18 mouse cellular contexts compared by ENCODE assay signal in the genomic region with DNA sequence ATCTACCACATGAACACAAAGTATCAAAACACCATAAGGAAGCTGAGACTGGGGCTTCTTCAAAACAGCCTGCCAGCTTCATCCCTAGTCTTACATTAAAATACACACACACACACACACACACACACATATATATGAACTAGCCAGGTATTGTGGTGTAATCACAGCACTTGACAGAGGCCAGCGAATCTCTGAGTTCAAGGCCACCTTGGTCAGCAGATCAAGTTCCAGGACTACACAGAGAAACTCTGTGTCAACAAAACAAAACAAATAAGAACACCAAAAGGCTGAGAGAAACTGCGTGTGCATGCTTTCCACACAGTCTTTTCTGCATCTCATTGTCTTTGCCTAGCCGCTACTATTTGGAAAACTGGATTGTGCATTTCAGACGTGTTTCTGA. TPM values are rescaled to one million over a fixed set of nuclear protein-coding genes. Genes with fewer than 3 reads are reported as not detected.
DNase-seq lines count a peak whose midpoint lies in the region; ATAC-seq and TF ChIP-seq lines count a peak whose summit lies in the region.
"Had no signal": no experiment of that assay in that cellular context is flagged by ENCODE, and none has a peak within 500 bp of the region (broad histone marks: within the 10 kb centered on the region; RNA-seq: fewer than 3 reads in every experiment).

No protein-coding gene starts in this region.

- H3K4me2 ChIP-seq in liver, embryonic 11.5 days = no peak overlapping the region
- no peak overlapping the region for H3K4me2 ChIP-seq in liver, embryonic 16.5 days (ENCODE audit: low read depth, low read length)
- H3K4me2 ChIP-seq: embryonic facial prominence, embryonic 12.5 days; forebrain, embryonic 13.5 days; forebrain, embryonic 15.5 days had no signal

- no peak overlapping the region for H3K27ac ChIP-seq in liver, adult 2 months (replicated peaks; ENCODE audit: insufficient read depth, low read depth, low read length)
- no peak overlapping the region for H3K27ac ChIP-seq in liver, embryonic 11.5 days (ENCODE audit: low read depth, low read length)
- H3K27ac ChIP-seq in liver, embryonic 16.5 days (ENCODE audit: low read length) = no peak overlapping the region
- H3K27ac ChIP-seq: embryonic facial prominence, embryonic 10.5 days; embryonic facial prominence, embryonic 12.5 days; forebrain, embryonic 13.5 days; forebrain, embryonic 15.5 days had no signal

- H3K79me2 ChIP-seq in liver, adult 2 months (ENCODE audit: control insufficient read depth, insufficient read depth, low read length) = no peaks in the 10 kb centered on the region

- TF ChIP-seq CTCF in liver, adult 2 months (IDR thresholded peaks at IDR 0.05; ENCODE audit: low read depth, low read length) = no peak

- ATAC-seq in liver, embryonic 11.5 days (replicated peaks; ENCODE audit: low FRiP score) = no peak
- peak; percentile 68 for ATAC-seq in liver, embryonic 16.5 days (ENCODE audit: low read depth)
- no peak for ATAC-seq in frontal cortex, adult (ENCODE audit: low TSS enrichment)
- ATAC-seq: forebrain, embryonic 13.5 days; forebrain, embryonic 15.5 days had no signal

- H3K9me3 ChIP-seq in liver, embryonic 11.5 days (ENCODE audit: control insufficient read depth, low read length) = no peaks in the 10 kb centered on the region
- no peaks in the 10 kb centered on the region for H3K9me3 ChIP-seq in liver, embryonic 16.5 days (replicated peaks; ENCODE audit: control insufficient read depth, low read length)
- H3K9me3 ChIP-seq: embryonic facial prominence, embryonic 10.5 days; embryonic facial prominence, embryonic 12.5 days; forebrain, embryonic 13.5 days; forebrain, embryonic 15.5 days had no signal

- no peak overlapping the region for H3K9ac ChIP-seq in liver, adult 2 months (ENCODE audit: low read depth, low read length)
- H3K9ac ChIP-seq in liver, embryonic 11.5 days (ENCODE audit: low read depth, low read length) = no peak overlapping the region
- H3K9ac ChIP-seq in liver, embryonic 16.5 days (ENCODE audit: low read depth, low read length) = no peak overlapping the region
- H3K9ac ChIP-seq: embryonic facial prominence, embryonic 12.5 days; forebrain, embryonic 13.5 days; forebrain, embryonic 15.5 days had no signal

- H3K4me1 ChIP-seq in liver, adult 2 months (ENCODE audit: control insufficient read depth, insufficient read depth, low read length) = peaks cover 5% of the 10 kb centered on the region; the same call in 1 of the 2 replicates
- H3K4me1 ChIP-seq in liver, embryonic 11.5 days (replicated peaks; ENCODE audit: control insufficient read depth, insufficient read depth, low read length) = no peaks in the 10 kb centered on the region
- H3K4me1 ChIP-seq in liver, embryonic 16.5 days (ENCODE audit: control insufficient read depth, low read depth, low read length) = no peaks in the 10 kb centered on the region
- H3K4me1 ChIP-seq: embryonic facial prominence, embryonic 10.5 days; embryonic facial prominence, embryonic 12.5 days; forebrain, embryonic 15.5 days had no signal

- no peaks in the 10 kb centered on the region for H3K27me3 ChIP-seq in liver, adult 2 months (ENCODE audit: control insufficient read depth, insufficient read depth, low read length)
- no peaks in the 10 kb centered on the region for H3K27me3 ChIP-seq in liver, embryonic 11.5 days (replicated peaks; ENCODE audit: control insufficient read depth, insufficient read depth, low read length)
- no peaks in the 10 kb centered on the region for H3K27me3 ChIP-seq in liver, embryonic 16.5 days (ENCODE audit: control insufficient read depth, insufficient read depth, low read depth, low read length)
- H3K27me3 ChIP-seq: embryonic facial prominence, embryonic 12.5 days; forebrain, embryonic 13.5 days; forebrain, embryonic 15.5 days had no signal

- no peak for TF ChIP-seq POLR2A in liver, adult 2 months (IDR thresholded peaks at IDR 0.05; ENCODE audit: extremely low read depth, insufficient read depth, low read length)

- WGBS in liver, adult 2 months = 28% methylated on average over 4 of the region's 4 CpGs
- WGBS in liver, embryonic 11.5 days = 75% methylated on average over 4 of the region's 4 CpGs
- WGBS in liver, embryonic 16.5 days (ENCODE audit: insufficient replicate concordance) = 58% methylated on average over 4 of the region's 4 CpGs

- no peak overlapping the region for H3K4me3 ChIP-seq in liver, adult 2 months (ENCODE audit: insufficient read depth, low read depth, low read length)
- no peak overlapping the region for H3K4me3 ChIP-seq in liver, embryonic 11.5 days (ENCODE audit: low read depth, low read length)
- no peak overlapping the region for H3K4me3 ChIP-seq in liver, embryonic 16.5 days (ENCODE audit: low read depth, low read length)
- H3K4me3 ChIP-seq: embryonic facial prominence, embryonic 10.5 days; embryonic facial prominence, embryonic 12.5 days; forebrain, embryonic 13.5 days; forebrain, embryonic 15.5 days had no signal

- peak; percentile 88 for DNase-seq in liver, adult 2 months (ENCODE audit: extremely low read depth, low read depth, low spot score)
- DNase-seq in liver, embryonic 11.5 days (ENCODE audit: low spot score) = no peak
- no peak for DNase-seq in liver
- peak; percentile 11 for DNase-seq in yolk sac, embryonic 10.5 days (ENCODE audit: low spot score)
- DNase-seq: adrenal gland, adult 2 months; adrenal gland, postnatal 10 days; adrenal gland, postnatal 36 days; cerebellum, adult 11-12 months; cerebellum, adult 2 months; cerebellum, adult 9-10 months; cerebellum, postnatal 10 days; cerebellum, postnatal 25 days had no signal

- no peaks in the 10 kb centered on the region for H3K36me3 ChIP-seq in liver, adult 2 months (ENCODE audit: control insufficient read depth, insufficient read depth, low read length)
- no peaks in the 10 kb centered on the region for H3K36me3 ChIP-seq in liver, embryonic 11.5 days (ENCODE audit: control insufficient read depth, insufficient read depth, low read length)
- H3K36me3 ChIP-seq in liver, embryonic 16.5 days (ENCODE audit: control insufficient read depth, insufficient read depth) = no peaks in the 10 kb centered on the region
- H3K36me3 ChIP-seq: embryonic facial prominence, embryonic 10.5 days; embryonic facial prominence, embryonic 12.5 days; forebrain, embryonic 15.5 days had no signal

RNA-seq across cellular contexts. Expression of a gene that starts 6.4 kb away (rescaled TPM):
- total RNA-seq in liver, adult 2 months (2014; rRNA removed) = 21.0 and 27.9 TPM in 2 replicates
- polyA plus RNA-seq in liver, adult 2 months (2012; rRNA removed) = 6.0 and 7.4 TPM in 2 replicates
- polyA plus RNA-seq in liver, embryonic 11.5 days (2014; fragmentation: Nextera tagmentation; extraction: Ambion mirVana) = 2.9 and 3.9 TPM in 2 replicates
- polyA plus RNA-seq in liver, embryonic 16.5 days (2015; fragmentation: Nextera tagmentation; extraction: Ambion mirVana) = 3.2 and 3.6 TPM in 2 replicates

RNA-seq across cellular contexts. Expression of a gene that starts 11.6 kb away (rescaled TPM):
- total RNA-seq in liver, adult 2 months (2014; rRNA removed) = 3.0 and 4.9 TPM in 2 replicates
- polyA plus RNA-seq in liver, adult 2 months (2012; rRNA removed) = 4.0 TPM in 2 replicates
- polyA plus RNA-seq in liver, embryonic 11.5 days (2014; fragmentation: Nextera tagmentation; extraction: Ambion mirVana) = 2.6 and 3.1 TPM in 2 replicates
- polyA plus RNA-seq in liver, embryonic 16.5 days (2015; fragmentation: Nextera tagmentation; extraction: Ambion mirVana) = 5.5 and 5.7 TPM in 2 replicates

Comparison
In these comparisons a context has a peak if more than half of its experiments do, and no peak if none do; other contexts are left out.
1. DNase-seq: peak in liver, adult 2 months (single experiment) and yolk sac, embryonic 10.5 days (single experiment); none in liver, embryonic 11.5 days (single experiment) and liver (single experiment).